Mouse (Mus musculus) midbrain, embryonic 16.5 days (tissue): ENCODE measurements at regions not wholly inside any gene's neighbourhood (a gene's known extent, or its start where the extent isn't known, plus 50 kb on each side); places are given as distances from the start of the nearest gene placed in this dataset.

Source experiments
- ATAC-seq: fragments of 200-750 bp; cut with Nextera tagmentation; 2 replicates; pipeline ENCODE4 v1.8.0; 2017; ENCODE audit warnings: moderate TSS enrichment
- H3K27ac ChIP-seq: fragments of 300-500 bp; sonication (generic); 2 replicates; pipeline ENCODE4 v1.5.1; 2014; ENCODE audit warnings: mild to moderate bottlenecking, low read length, mixed read lengths
- H3K27me3 ChIP-seq: fragments of 300-500 bp; sonication (generic); 2 replicates; pipeline ENCODE4 v1.6.1; 2014; ENCODE audit warnings: low read depth, low read length, mixed read lengths; ENCODE audit not compliant: control insufficient read depth, insufficient read depth
- H3K36me3 ChIP-seq: fragments of 300-500 bp; sonication (generic); 2 replicates; pipeline ENCODE4 v1.6.1; 2014; ENCODE audit warnings: mild to moderate bottlenecking, low read length, moderate library complexity, mixed read lengths; ENCODE audit not compliant: control insufficient read depth, insufficient read depth
- H3K4me1 ChIP-seq: fragments of 300-500 bp; sonication (generic); 2 replicates; pipeline ENCODE4 v1.6.1; 2014; ENCODE audit warnings: mild to moderate bottlenecking, low read length, mixed read lengths; ENCODE audit not compliant: control insufficient read depth, insufficient read depth
- H3K4me2 ChIP-seq: fragments of 300-500 bp; sonication (generic); 2 replicates; pipeline ENCODE4 v1.6.1; 2014; ENCODE audit warnings: mild to moderate bottlenecking, low read length, mixed read lengths
- H3K4me3 ChIP-seq: fragments of 300-500 bp; sonication (generic); 2 replicates; pipeline ENCODE4 v1.5.1; 2014; ENCODE audit warnings: low read depth, mild to moderate bottlenecking, low read length, moderate library complexity, mixed read lengths
- H3K9ac ChIP-seq: fragments of 300-500 bp; sonication (generic); 2 replicates; pipeline ENCODE4 v1.6.1; 2014; ENCODE audit warnings: low read depth, low read length, mixed read lengths
- H3K9me3 ChIP-seq: fragments of 300-500 bp; sonication (generic); replicated peaks from 2 replicates; pipeline ENCODE4 v1.6.1; 2014; ENCODE audit warnings: mild to moderate bottlenecking, low read length, mixed read lengths; ENCODE audit not compliant: control insufficient read depth, poor library complexity, severe bottlenecking
- WGBS: fragments of 180-500 bp; shearing (Covaris S2); extraction: QIAGEN DNeasy Blood & Tissue Kit; methylation state at CpG from one replicate; pipeline ENCODE4 v1.1.7; 2014; 5-methylcytosine and 5-hydroxymethylcytosine counted together

GRCm38 (mm10) chr3:50530654-50531053, 87.2 kb upstream of the Slc7a11 start:
- Histone ChIP-seq H3K27me3 (no peaks in the 10 kb centered on the region), H3K36me3 (no peaks in the 10 kb centered on the region), H3K27ac (no peak overlapping the region), H3K4me2 (no peak overlapping the region), H3K4me1 (no peaks in the 10 kb centered on the region), H3K4me3 (no peak overlapping the region), H3K9ac (no peak overlapping the region), H3K9me3 (no peaks in the 10 kb centered on the region)
- WGBS, result 21% methylated on average over 2 of the region's 2 CpGs
- ATAC-seq, result no peak

- WGBS, result 93% methylated on average over 1 of the region's 1 CpGs
- no peaks in the 10 kb centered on the region for H3K4me1 ChIP-seq
- ATAC-seq, result no peak
These were observed 80.6 kb upstream of the Slc7a11 start for GRCm38 (mm10) chr3:50524006-50524405.

GRCm38 (mm10) chr3:50507211-50507610, 63.8 kb upstream of the Slc7a11 start:
- Histone ChIP-seq H3K27me3 (no peaks in the 10 kb centered on the region), H3K27ac (no peak overlapping the region), H3K9ac (no peak overlapping the region), H3K4me2 (no peak overlapping the region), H3K4me1 (no peaks in the 10 kb centered on the region), H3K9me3 (peaks cover 3% of the 10 kb centered on the region; the same call in 1 of the 2 replicates), H3K36me3 (no peaks in the 10 kb centered on the region), H3K4me3 (no peak overlapping the region)
- ATAC-seq, result no peak
- WGBS, result 90% methylated on average over 2 of the region's 2 CpGs

More at GRCm38 (mm10) chr3:50524006-50524405, 80.6 kb upstream of the Slc7a11 start:
- H3K4me2 ChIP-seq, result no peak overlapping the region
- no peak overlapping the region for H3K9ac ChIP-seq
- no peaks in the 10 kb centered on the region for H3K36me3 ChIP-seq
- no peak overlapping the region for H3K4me3 ChIP-seq
- no peak overlapping the region for H3K27ac ChIP-seq
- H3K27me3 ChIP-seq, result no peaks in the 10 kb centered on the region
- no peaks in the 10 kb centered on the region for H3K9me3 ChIP-seq
